Mouse (Mus musculus) limb, embryonic 14.5 days (tissue): Measurements from ENCODE around the gene Trim58. TPM values are rescaled to one million over a fixed set of nuclear protein-coding genes. Genes with fewer than 3 reads are reported as not detected.

Experiments used
- ATAC-seq: fragments of 200-750 bp; cut with Nextera tagmentation; 2 replicates; pipeline ENCODE4 v1.8.0; 2017; ENCODE audit warnings: low read depth, moderate number of reproducible peaks, moderate TSS enrichment; ENCODE audit not compliant: low FRiP score
- DNase-seq: peaks from one replicate; pipeline ENCODE4 v3.0.0-alpha.2; 2015; ENCODE audit warnings: low spot score
- H3K27ac ChIP-seq: fragments of 300-500 bp; sonication (generic); replicated peaks from 2 replicates; pipeline ENCODE4 v1.5.1; 2014; ENCODE audit warnings: low read depth, mild to moderate bottlenecking, low read length, moderate library complexity, mixed read lengths
- H3K27me3 ChIP-seq: fragments of 300-500 bp; sonication (generic); 2 replicates; pipeline ENCODE4 v1.6.1; 2014; ENCODE audit warnings: low read length, mixed read lengths; ENCODE audit not compliant: control insufficient read depth, insufficient read depth
- H3K36me3 ChIP-seq: fragments of 300-500 bp; sonication (generic); 2 replicates; pipeline ENCODE4 v1.6.1; 2014; ENCODE audit warnings: mild to moderate bottlenecking, low read length, moderate library complexity, mixed read lengths; ENCODE audit not compliant: control insufficient read depth, insufficient read depth
- H3K4me1 ChIP-seq: fragments of 300-500 bp; sonication (generic); 2 replicates; pipeline ENCODE4 v1.6.1; 2014; ENCODE audit warnings: antibody characterized with exemption, low read length, mixed read lengths; ENCODE audit not compliant: control insufficient read depth, insufficient read depth
- H3K4me2 ChIP-seq: fragments of 300-500 bp; sonication (generic); replicated peaks from 2 replicates; pipeline ENCODE4 v1.6.1; 2014; ENCODE audit warnings: low read depth, mild to moderate bottlenecking, low read length, moderate library complexity; ENCODE audit not compliant: severe bottlenecking
- H3K4me3 ChIP-seq: fragments of 300-500 bp; sonication (generic); replicated peaks from 2 replicates; pipeline ENCODE4 v1.5.1; 2014; ENCODE audit warnings: low read length
- H3K9ac ChIP-seq: fragments of 300-500 bp; sonication (generic); 2 replicates; pipeline ENCODE4 v1.6.1; 2014; ENCODE audit warnings: mild to moderate bottlenecking, low read depth, low read length, moderate library complexity; ENCODE audit not compliant: severe bottlenecking
- H3K9me3 ChIP-seq: fragments of 300-500 bp; sonication (generic); 2 replicates; pipeline ENCODE4 v1.6.1; 2016; ENCODE audit warnings: low read length; ENCODE audit not compliant: control insufficient read depth
- POLR2A ChIP-seq: fragments of 200-500 bp; IDR thresholded peaks from 2 replicates; pipeline ENCODE4 v1.8.0; 2012; ENCODE audit warnings: inconsistent platforms, mild to moderate bottlenecking, moderate library complexity, borderline replicate concordance; ENCODE audit not compliant: insufficient read depth, insufficient read length; ENCODE audit errors: extremely low read depth
- whole genome bisulfite sequencing: fragments of 180-500 bp; shearing (Covaris S2); extraction: QIAGEN DNeasy Blood & Tissue Kit; methylation state at CpG from one replicate; pipeline ENCODE4 v1.1.7; 2014; 5-methylcytosine and 5-hydroxymethylcytosine counted together
- polyA plus RNA-seq, 2 experiments: library from polyadenylated mRNA; depleted of rRNA in 1 of 2; stranded (reverse) in 1 of 2; unstranded in 1 of 2; fragments of >200 nt; fragmentation: Nextera tagmentation in 1 of 2; extraction: Ambion mirVana in 1 of 2; gene quantifications; 2 replicates each; pipeline versions ENCODE4 v1.2.1 to v1.2.3; 2012 to 2014

Trim58 gene
- polyA plus RNA-seq (2012; rRNA removed): 0.06 and 0.14 TPM in 2 replicates
- polyA plus RNA-seq (2014; fragmentation: Nextera tagmentation; extraction: Ambion mirVana): not detected in 2 replicates

DNA sequence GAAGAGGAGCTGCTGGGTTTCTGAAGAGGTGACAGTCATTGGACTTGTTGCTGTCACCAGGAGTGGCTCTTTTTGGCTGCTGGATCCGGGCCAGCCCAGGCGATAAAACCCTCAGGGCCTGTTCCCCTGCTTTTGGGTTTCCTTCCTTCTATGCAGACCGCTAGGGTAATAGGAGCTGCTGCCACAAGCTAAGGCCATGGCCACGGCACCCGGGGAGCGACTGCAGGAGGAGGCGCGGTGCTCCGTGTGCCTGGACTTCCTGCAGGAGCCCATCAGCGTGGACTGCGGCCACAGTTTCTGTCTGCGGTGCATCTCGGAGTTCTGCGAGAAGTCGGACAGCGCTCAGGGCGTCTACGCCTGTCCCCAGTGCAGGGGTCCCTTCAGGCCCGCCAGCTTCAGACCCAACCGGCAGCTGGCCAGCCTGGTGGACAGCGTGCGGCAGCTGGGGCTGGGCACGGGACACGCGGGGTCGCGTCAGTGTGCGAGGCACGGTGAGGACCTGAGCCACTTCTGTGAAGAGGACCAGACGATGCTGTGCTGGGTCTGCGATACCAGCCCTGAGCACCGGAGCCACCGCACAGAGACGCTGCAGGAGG lies at the start of gene Trim58:
TSS of gene Trim58 (plus strand) at position 194 of the 596 bp plus-strand sequence.
- 6% methylated on average over 33 of the region's 34 CpGs for WGBS
- no peak for DNase-seq
- Histone ChIP-seq H3K36me3 (no peaks in the 10 kb centered on the region), H3K9me3 (no peaks in the 10 kb centered on the region), H3K9ac (peak within 1 kb of the TSS; percentile 36; the same call in 1 of the 2 replicates), H3K27me3 (peaks cover 10% of the 10 kb centered on the region; the same call in 1 of the 2 replicates), H3K4me1 (peaks cover 8% of the 10 kb centered on the region), H3K27ac (no peak within 1 kb of the TSS), H3K4me2 (peak within 1 kb of the TSS; percentile 66), H3K4me3 (peak within 1 kb of the TSS; percentile 35)
- no peak for TF ChIP-seq POLR2A
- no peak for ATAC-seq

DNA sequence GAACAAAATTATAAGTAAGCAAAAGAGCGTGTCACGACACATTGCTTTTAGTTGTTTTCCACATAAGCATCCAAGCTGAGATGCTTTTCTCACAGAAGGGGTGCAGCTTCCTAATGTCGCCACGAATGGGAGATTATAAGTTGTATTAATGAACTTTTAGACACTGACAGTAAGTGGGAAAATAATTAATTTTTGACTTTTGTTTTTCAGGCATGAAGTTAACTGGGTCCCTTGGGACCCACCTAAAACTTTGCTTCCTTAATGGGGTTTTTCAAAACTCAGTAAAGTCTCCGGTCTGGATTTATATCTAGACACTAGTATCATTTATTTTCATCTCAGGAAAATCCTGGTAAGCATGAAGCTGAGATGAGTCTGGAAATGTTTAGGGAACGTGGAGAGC lies 45.5 kb upstream of the Trim58 start, which contains the start of gene Olfr324:
TSS of gene Olfr324 (plus strand) at position 301 of the 400 bp plus-strand sequence.
- DNase-seq (no peak), ATAC-seq (no peak)
- Histone ChIP-seq H3K9me3 (no peaks in the 10 kb centered on the region), H3K4me1 (no peaks in the 10 kb centered on the region), H3K4me3 (no peak within 1 kb of the TSS), H3K36me3 (no peaks in the 10 kb centered on the region), H3K27me3 (no peaks in the 10 kb centered on the region), H3K27ac (no peak within 1 kb of the TSS), H3K4me2 (no peak within 1 kb of the TSS), H3K9ac (no peak within 1 kb of the TSS)
- WGBS: 78% methylated on average over 6 of the region's 6 CpGs
- TF ChIP-seq POLR2A: no peak

DNA sequence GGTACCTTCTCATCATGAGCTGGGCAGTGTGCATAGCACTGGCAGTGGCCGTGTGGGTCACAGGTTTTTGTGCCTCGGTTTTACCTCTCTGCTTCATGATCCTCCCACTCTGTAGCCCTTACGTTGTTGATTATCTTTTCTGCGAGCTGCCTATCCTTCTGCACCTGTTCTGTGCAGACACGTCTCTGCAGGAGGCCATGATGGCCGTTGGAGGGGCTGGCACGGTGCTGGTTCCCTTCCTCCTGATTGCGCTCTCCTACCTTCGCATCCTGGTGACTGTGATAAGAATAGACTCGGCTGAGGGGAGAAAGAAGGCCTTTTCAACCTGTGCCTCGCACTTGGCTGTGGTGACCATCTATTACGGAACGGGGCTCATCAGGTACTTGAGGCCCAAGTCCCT lies 42.4 kb upstream of the Trim58 start:
- no peak overlapping the region for H3K27ac ChIP-seq
- no peak overlapping the region for H3K4me2 ChIP-seq
- no peak for DNase-seq
- H3K36me3 ChIP-seq: no peaks in the 10 kb centered on the region
- no peak overlapping the region for H3K9ac ChIP-seq
- TF ChIP-seq POLR2A: no peak
- H3K9me3 ChIP-seq: no peaks in the 10 kb centered on the region
- no peak for ATAC-seq
- H3K27me3 ChIP-seq: no peaks in the 10 kb centered on the region
- WGBS: 87% methylated on average over 13 of the region's 13 CpGs
- H3K4me3 ChIP-seq: no peak overlapping the region
- no peaks in the 10 kb centered on the region for H3K4me1 ChIP-seq

DNA sequence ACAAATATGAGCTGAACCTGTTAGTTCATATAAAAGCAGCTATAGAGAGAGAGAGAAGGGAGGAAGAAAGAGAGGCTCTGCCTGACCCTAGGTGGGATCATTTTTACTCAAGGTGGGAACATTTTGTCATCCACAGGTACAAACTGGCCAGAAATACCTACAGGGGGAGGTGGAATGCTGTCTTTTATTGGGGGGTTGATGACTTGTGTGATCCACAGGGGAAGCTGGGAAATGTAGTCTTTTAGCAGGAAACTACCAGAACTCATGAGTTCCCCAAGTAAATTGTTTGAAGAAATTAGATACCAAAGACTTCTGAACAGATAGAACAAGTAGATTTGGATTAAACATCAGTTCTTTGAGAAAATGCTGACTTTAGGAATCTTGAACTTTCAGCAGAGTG lies 38.2 kb upstream of the Trim58 start:
- no peak for DNase-seq
- Histone ChIP-seq H3K9ac (no peak overlapping the region), H3K27ac (no peak overlapping the region), H3K36me3 (no peaks in the 10 kb centered on the region), H3K9me3 (no peaks in the 10 kb centered on the region), H3K27me3 (no peaks in the 10 kb centered on the region), H3K4me1 (no peaks in the 10 kb centered on the region), H3K4me2 (no peak overlapping the region), H3K4me3 (no peak overlapping the region)
- ATAC-seq: no peak
- TF ChIP-seq POLR2A: no peak

DNA sequence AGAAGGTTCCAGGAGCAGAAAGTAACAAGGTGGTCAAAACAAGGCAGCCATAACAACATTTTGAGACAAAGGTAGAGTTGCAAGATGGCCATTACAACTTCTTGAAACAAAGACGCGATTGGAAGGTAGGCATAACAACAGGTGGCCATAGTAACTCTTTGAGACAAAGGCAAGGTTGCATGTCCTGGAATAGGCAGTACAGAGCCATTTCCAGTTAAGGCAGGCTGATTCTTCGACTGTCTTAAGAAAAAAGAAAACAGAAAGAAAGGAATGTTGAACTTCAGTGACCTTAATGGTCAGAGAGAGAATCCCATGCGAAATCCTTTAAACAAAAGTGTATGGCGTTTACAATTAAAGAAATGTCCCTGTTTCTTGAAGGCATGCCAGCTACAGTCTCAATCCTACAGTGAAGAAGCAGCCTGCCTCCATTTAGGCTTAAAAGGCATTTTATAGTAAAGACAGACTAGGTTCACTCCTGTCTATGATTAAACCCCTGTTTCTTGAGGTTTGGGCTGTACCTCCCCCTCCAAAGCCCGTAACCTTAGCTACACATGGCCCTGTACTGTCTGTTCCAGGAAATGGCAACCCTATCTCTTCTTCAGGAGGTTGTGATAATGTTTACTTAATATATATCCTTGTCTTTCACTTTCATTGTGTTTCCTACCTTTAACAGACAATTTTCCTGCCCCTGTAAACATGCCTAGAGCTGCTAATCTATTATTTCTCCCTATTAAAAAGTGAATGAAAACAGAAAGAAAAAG lies 37.3 kb upstream of the Trim58 start:
- ATAC-seq (no peak), DNase-seq (no peak)
- Histone ChIP-seq H3K4me2 (no peak overlapping the region), H3K4me1 (no peaks in the 10 kb centered on the region), H3K27me3 (no peaks in the 10 kb centered on the region), H3K27ac (no peak overlapping the region), H3K9me3 (no peaks in the 10 kb centered on the region), H3K4me3 (no peak overlapping the region), H3K36me3 (no peaks in the 10 kb centered on the region), H3K9ac (no peak overlapping the region)
- TF ChIP-seq POLR2A: no peak
- WGBS: 84% methylated on average over 6 of the region's 6 CpGs
